Mouse (Mus musculus) hematopoietic stem cell, adult 5-6 weeks (primary cell): ENCODE measurements around the gene 1110059E24Rik. TPM values are rescaled to one million over a fixed set of nuclear protein-coding genes. Genes with fewer than 3 reads are reported as not detected.

Source experiments
- ATAC-seq, 2 experiments: fragments of 125-278 bp in 1 of 2; replicated peaks in 1 of 2; 2 replicates each; pipeline ENCODE4 v1.8.0; 2016 to 2017; ENCODE audit warnings: inconsistent platforms in 2 of 2, mild to moderate bottlenecking in 2 of 2, moderate number of reproducible peaks in 2 of 2, low read depth in 1 of 2, moderate TSS enrichment in 1 of 2; ENCODE audit not compliant: low FRiP score in 2 of 2, poor library complexity in 2 of 2, severe bottlenecking in 2 of 2, insufficient read depth in 1 of 2, low TSS enrichment in 1 of 2
- total RNA-seq: library from RNA; stranded (forward); fragments of 172-1452, 232-1000 nt; gene quantifications from 2 replicates; pipeline ENCODE4 v1.2.3, GENCODE M21; 2017

Gene 1110059E24Rik
- 84.7 and 96.5 TPM in 2 replicates for total RNA-seq

DNA sequence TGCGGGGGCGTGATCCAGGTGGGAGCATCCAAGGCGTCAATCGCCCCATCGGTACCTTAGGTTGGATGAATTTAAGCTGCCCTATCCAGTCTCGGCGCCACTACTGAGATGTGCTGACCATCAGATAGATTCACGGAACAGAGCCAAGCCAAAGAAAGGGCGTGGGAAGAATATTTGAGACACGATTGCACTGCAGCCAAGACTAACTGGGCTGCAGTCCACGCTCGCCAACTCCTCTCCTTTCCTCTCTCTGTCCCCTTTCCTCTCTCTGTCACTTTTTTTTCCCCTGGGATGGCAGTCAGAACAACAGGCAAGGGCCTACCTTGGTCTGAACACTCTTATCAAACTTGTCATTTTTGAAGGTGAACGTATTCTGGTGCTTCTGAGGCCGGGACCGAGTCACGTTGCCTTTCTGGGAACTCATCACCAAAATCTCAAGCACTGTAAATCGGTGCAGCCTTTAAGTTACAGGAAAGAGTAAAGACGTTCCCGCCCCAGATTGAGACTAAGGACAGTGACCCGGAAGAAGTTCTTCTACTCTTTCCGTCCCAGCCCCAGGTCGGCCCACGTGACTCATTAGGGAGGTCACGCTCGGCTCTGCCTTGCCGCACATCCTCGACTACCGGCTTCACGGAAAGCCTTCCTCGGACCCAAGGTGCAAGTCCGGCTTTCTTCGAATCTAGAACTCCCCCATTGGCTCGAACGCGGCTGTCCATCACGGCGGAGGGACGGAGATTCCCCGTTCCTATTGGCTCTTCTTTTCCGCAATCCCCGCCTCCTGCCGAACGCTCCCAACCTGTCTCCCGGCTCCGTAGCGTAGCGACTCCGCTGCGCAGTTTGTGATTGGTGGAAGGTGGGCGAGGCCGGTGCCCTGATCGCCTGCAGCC is at the start of gene 1110059E24Rik:
Gene 1110059E24Rik (minus strand): TSS at position 692 of the 887 bp plus-strand sequence.
- peak; percentile 96 to 99 for ATAC-seq

DNA sequence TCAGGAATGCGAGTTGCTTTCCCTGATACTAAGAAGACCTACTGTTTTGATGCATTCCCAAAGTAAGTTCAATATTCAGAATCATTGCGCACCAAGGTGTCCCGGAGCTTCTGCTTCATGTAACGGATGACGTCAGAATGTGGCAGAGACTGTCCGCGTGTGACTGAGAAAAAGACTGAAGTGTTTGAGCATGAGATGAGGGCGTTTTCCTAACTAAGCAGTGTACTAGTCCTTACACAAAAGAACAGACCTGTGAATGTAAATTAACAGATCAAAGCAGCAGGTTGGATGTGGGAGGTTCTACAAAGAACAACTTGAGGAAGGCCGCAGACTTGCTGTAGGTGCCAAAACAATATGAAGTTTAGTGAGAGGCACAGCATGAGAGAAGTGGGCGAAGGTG is 28.2 kb upstream of the 1110059E24Rik start:
- no peak for ATAC-seq

DNA sequence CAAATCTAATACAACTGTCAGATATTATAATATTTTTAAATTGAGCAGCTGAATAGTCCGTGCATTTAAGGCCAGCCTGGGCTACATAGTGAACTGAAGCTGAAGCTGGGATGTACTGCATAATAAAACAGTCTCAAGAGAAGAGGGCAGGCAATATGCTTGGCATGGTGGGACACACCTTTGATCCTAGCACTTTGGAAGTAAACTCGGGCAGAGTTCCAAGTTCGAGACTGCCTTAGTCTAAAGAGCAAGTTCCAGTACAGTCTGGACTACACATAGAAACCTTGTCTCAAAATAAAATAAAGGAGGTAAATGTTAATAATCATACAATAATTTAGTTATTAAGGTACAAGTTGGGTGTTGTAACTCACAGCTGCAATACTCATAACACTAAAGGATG is 27.3 kb upstream of the 1110059E24Rik start:
- ATAC-seq: no peak

DNA sequence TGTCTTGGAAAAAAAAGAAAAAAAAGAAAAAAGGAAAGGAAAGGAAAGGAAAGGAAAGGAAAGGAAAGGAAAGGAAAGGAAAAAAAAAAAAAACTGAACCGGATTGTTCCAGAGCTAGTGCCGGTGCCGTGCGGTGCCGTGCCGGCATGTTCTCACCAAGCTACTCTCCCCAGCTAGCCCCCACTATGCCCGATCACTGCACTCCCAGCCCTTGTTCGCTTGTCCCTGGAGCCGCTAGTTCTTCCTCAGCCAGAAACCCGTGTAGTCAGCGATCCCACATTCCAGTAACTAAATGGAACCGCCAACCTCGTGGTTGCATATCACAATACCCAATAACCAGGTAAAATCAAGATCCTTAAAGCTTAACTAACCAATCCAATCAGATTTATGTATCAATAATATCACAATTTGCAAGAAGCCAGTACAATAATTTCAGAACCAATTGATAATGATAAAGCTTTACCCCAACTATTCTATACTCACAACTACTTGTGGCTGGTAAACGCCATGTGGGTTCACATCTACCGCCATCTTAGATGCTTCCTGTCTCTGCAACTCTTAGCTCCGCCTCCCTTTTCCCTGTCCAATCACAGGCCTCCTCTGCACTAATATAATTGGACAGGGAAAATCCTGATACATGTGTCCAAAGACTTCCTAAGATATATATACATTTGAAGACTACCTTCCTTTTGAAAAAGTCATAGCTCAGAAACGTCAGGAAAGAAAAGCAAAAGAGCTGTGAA is 21.7 kb upstream of the 1110059E24Rik start:
- no peak for ATAC-seq

DNA sequence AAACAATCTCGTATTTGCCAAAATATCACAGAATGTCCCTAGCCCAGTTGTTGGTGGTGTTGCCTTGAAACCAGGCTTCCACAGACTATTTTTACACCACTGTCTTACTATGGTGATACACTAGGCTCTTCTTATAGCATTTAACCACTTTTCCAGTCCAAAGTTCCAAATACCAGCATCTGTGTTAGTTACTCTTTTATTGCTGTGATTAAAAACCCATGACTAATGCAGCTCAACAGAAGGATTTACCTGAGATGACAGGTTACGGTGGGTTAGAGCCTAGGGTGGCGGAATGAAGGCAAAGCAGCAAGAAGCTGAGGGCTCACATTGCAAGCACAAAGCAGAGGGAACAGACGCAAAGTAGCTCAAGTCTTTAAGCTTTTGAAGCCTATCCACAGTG is 16.9 kb upstream of the 1110059E24Rik start:
- no peak for ATAC-seq

DNA sequence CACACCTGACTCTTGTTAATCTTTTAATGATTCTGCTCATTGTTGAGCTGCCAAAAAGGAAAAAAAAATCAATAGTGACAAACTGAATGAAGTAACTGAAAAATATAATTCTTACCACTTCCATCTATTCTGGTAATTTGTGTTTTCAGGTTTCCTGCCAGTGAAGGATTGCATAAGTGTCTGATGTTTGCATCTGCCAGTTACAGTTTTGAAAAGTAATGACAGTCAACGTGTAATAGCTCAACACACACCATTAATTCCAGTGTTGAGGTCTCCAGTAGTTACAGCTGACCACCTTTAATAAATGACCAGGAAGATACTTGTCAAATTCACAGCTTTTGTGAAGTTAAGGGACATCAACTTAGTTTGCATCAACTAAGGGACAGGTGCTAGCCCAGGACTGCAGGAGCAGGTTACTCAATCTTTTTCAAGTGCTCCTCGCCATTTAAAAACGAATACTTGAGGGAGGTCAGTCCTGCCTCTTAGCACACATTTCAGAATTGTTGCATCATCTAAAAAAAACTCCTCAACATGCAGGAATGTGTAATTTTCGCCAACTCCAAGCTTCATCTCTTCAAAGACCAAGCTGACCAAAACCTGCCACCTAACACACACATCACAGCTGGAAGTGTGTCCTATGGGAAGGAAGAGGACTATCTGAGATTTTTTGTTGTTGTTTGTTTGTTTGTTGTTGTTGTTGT is 11.1 kb upstream of the 1110059E24Rik start:
- ATAC-seq: peak in 1 of 2 experiments; percentile 14; a peak in 1 of 4 replicates

DNA sequence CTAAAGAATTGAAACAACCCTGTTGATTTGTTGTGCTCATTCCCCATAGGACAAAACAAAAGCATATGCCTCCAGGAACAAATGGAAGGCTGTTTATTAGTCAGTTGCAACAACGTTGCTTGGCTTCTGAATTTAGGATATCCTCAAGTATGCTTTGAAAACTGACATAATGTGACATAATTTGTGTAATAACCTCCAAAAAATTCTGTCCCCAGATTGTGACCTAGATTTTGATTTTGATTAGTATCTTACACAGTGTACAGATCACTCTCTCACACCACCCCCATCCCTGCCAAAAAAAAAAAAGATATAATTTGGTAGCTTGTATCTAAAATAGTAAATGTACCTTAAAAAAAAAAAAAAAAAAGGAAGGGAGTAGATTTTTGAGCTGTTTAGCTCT is 8.0 kb upstream of the 1110059E24Rik start:
- ATAC-seq: no peak

DNA sequence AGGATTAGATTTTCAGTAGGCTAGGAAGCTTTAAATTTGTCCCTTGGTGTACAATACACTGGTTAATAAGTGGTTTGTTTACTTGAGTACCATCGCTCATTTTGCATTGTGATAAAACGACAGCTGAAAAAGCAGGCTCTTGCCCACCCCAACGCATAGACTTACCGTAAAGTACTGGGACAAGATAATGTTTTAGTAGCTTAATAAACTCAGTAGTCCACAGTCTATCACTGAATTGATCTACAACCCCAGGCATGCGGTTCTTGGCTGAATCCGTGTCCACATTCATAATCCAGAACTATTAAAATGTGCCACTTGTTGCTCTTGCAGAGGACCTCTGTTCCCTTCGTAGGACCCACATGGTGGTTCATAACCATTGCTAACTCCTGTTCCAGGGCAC is 2.0 kb upstream of the 1110059E24Rik start:
- no peak for ATAC-seq

DNA sequence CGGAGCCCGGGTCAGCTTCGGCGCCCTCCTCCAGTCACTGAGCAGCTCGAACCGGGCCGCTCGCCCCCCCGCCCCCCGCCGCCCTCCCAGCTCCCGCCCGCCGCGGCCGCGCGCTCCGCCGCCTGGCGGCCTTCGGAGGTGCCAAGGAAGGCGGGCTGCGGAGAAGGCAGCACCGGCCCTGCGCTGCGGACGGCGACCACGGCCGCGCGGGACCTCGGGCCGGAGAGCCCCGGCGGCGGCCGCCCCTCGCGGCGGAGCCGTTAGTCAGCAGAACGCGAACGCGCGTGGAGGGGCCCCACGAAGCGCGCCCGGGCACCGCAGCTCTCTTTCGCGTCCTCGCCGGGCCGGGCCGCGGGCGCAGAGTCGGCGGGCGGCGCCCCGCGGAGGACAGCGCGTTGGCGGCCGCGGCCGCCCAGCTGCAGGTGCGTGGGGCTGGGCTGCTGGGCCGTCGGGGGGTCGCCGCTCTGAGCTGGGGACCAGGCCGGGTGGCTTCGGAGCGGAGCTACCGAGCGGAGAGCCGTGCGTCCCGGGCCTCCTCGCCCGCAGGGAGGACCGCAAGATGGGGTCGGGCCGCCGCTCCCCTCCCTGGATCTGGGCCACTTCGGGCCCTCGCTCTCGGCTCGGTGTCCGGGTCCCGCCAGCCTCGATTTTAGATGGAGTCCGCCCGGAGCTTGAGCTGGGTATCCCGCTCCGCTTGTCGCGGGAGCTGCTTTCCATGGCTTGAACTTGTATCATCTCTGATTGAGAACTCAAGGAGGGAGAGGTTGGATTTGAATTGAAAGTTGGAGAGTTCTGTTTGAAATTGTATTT is 601 bp upstream of the 1110059E24Rik start, which contains the start of gene Abhd17b:
Gene Abhd17b (plus strand): TSS at position 14 of the 810 bp plus-strand sequence.
- ATAC-seq: no peak

DNA sequence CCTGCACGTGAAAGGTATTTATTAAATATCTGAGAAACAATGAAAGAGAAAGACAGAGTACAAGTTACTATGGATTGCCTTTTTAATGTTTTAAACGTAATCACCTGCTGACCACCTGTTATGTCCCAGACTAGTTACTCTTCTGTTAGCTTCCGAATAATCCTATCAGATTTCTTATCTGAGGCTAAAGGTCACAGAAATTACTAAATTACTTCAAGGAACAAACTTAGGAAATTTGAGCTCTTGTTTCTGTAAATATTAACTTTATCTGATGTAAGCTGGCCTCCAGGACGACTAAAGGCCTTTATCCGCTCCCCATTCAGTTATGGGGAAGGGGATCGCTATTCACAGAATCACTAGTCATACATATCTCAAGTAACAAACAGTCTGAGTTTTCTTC is 1.1 kb downstream of the 1110059E24Rik start:
- ATAC-seq: no peak

DNA sequence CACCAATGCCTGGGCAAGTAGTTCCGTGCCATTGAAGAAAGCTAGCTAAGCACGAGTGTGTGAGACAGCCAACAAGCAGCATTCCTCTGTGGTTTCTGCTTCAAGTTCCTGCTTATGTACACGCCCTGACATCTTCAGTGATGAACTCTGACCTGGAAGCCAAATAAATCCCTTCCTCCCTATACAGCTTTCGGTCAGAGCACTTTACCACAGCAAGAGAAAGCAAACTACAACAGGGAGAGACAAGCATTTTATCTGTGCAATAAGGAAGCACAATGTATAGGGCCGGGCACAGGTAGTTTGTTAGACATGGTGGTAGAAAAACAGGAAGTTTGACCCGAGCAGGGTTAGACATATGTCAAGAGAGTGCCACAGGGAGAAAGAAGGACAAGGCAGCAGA is 6.6 kb downstream of the 1110059E24Rik start:
- ATAC-seq: peak; percentile 18 to 52; a peak in 2 of 4 replicates

DNA sequence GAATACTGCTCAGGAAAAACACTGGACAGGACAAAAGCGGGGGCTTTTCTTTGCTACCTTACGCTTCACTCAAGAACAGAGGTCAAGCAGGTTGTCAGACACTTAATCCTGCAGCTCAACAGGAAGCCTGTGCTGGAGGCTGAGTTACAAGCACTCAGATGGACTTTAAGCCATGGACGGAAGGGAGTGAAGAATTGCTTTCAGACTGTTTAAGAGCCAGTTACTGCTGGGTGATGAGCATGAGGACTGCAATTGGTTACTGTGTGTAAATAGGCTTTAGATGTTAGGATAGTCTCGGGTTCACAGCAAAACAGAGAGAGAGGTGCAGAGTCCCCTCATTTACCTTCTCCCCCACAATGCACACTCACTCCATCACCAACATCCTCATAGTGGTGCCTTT is 7.5 kb downstream of the 1110059E24Rik start:
- ATAC-seq: no peak

DNA sequence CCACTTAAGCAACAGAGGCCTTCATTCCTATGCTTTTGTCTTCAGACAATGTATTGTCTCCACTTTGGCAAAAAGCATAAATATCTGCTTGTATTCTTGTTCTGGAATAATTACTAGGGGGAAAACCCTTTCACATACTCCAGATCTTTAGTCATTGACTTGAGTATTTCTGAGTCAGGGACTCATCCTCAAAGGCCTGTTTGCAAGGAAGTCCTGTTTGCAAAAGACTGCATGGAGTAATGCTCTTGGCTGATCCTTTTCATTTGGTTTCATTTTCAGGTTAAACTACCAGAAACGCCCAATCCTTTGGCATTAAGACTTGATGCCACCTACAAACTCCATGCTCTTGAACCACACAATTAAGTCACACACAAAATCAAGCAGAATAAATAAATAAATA is 8.8 kb downstream of the 1110059E24Rik start:
- no peak for ATAC-seq

DNA sequence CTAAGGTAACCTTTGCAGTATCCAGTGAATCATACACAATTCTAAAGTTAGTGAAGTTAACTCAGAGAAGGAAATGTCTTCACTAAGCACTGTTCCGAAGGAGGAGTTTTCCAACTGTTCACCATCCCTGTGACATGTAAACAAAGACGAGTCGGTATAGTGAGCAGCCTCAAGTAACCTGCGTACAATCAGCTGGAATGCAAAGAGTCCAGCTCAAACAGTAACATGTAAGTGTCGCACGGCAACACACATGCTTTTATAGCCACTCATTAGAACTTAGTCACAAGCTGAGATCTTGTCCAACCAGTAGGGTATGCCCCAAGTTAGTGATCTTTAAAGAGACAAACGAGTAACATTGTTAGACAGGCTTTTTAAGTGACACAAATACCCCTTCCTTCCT is 15.1 kb downstream of the 1110059E24Rik start:
- no peak for ATAC-seq

DNA sequence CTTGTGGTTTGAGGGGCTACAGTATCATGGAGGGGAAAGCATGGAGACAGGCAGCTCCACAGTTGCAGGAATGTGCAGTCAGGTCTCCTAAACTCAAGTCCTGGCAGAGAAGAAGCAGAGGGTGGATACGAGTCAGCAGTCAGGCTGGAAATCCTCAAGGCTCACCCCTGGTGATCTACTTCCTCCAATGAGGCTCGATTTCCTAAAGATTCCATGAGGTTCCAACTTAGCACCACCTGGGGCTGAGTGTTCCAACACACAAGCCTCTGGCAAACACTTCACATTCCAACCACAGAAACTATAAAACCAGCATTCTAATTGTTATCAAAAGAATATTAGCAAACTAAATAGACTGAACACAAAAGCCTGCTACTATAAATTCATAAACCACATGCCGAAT is 15.9 kb downstream of the 1110059E24Rik start:
- peak in 1 of 2 experiments; percentile 32; a peak in 1 of 4 replicates for ATAC-seq

DNA sequence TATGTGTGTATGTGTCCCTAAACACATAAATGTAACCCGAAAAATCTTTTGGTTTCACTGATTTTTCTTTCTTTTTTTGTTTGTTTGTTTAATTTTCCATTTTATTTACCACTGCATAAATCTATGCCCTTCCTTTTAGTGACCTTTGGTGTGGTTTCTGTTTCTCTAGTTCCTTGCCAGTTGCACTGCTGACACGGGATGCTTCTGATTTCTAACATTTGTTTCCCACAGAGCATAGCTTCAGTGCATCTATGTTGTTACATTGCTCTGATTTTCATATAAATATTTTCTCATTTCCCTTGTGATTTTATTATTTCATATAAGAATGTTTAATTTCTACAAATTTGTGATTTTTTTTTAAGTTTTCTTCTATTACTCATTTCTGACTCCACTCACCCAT is 17.4 kb downstream of the 1110059E24Rik start:
- ATAC-seq: no peak
